Mouse (Mus musculus): ENCODE results near the gene Pde6b.

The Pde6b gene

DNA sequence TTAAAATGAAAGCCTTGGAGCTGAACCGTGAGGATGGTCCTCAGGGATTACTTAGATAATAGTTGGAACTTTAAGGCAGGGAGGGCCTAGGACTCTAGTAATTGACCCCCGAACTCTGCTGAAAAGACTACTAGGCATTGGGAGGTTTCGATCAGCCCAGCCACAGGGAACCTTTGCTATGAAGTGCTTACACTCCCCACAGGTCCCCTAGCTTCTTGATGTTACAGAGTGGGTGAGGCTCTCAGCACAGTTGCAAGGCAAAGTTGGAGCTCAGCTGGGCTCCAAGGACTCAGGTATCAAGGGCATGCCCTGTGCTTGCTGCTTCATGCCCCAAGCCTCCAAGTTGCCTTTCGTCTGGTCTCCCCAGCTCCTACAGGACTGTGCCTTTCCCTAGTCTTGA lies 74.3 kb downstream of the Pde6b start:
- DNase-seq (ENCODE audit: low spot score in 2 of 2): no peak

GRCm38 (mm10) chr5:108465131-108465891 lies 77.1 kb downstream of the Pde6b start:
- no peak for DNase-seq (ENCODE audit: low spot score in 2 of 2)

- no peak for DNase-seq (ENCODE audit: low spot score in 2 of 2)
Observed at GRCm38 (mm10) chr5:108466647-108467046, 78.5 kb downstream of the Pde6b start.

DNA sequence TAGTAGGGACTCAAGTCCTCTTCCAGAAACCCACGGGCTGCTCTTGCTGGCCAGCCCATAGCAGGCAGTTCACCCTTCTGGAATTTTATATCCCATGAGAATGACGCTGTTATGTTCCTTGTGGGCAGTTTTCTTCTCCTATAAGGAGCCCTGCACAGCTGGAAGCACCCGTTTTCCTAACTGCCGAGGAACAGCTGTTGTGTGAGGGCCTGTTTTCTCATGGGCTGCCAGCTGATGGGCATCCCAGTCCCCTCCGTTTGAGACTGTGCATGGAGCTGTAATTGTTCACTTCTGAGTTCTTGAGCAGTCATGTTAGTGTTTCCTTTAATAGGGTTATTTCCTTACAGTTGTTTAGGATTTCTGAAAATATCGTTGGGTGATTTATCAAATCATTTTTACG lies 81.4 kb downstream of the Pde6b start:
- DNase-seq (ENCODE audit: low spot score in 2 of 2): no peak

GRCm38 (mm10) chr5:108473737-108474136 lies 85.5 kb downstream of the Pde6b start:
- no peak for DNase-seq (ENCODE audit: low spot score in 2 of 2)

GRCm38 (mm10) chr5:108475977-108476376 lies 87.8 kb downstream of the Pde6b start:
- no peak for DNase-seq (ENCODE audit: low spot score in 2 of 2)
